Mouse (Mus musculus) MEL (cell line): Measurements from ENCODE around the gene Natd1.

Source experiments
- CTCF ChIP-seq, 3 experiments: IDR thresholded peaks in 2 of 3; conservative IDR thresholded peaks in 1 of 3; 2 replicates each; pipeline ENCODE4 v1.5.1; 2011 to 2012; ENCODE audit warnings: low read length in 3 of 3, low read depth in 2 of 3, mild to moderate bottlenecking in 2 of 3, improper control_type of control experiment in 1 of 3, inconsistent platforms in 1 of 3, mixed read lengths in 1 of 3, moderate library complexity in 1 of 3; ENCODE audit not compliant: control insufficient read depth in 1 of 3, insufficient read depth in 1 of 3, poor library complexity in 1 of 3, severe bottlenecking in 1 of 3
- ZC3H11A ChIP-seq: IDR thresholded peaks from 2 replicates; pipeline ENCODE4 v1.6.1; 2012; ENCODE audit warnings: low read depth, mild to moderate bottlenecking, inconsistent platforms, low read length, improper control_type of control experiment

DNA sequence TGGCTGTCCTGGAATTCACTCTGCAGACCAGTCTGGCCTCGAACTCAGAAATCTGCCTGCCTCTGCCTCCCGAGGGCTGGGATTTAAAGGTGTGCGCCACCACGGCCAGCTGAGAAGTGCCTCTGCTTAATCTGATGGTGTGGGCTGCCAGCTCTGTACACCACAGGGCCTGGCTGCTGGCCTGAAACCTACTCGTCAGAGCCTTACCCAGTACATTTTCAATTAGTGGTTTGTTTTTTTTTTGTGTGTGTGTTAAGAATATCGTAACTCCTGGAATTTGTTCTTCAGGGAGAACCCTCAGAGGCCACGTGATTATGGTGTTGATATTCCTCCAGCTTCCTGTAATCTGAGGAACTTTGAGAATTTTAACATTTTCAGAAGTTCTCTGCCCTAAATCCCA is 12.5 kb downstream of the Natd1 start:
- TF ChIP-seq CTCF (IDR thresholded peaks at IDR 0.05 in 2 of 3, conservative IDR thresholded peaks at IDR 0.05 in 1 of 3; ENCODE audit: control insufficient read depth in 1 of 3, insufficient read depth in 1 of 3, low read depth in 2 of 3, low read length in 3 of 3, poor library complexity in 1 of 3, severe bottlenecking in 1 of 3) (no peak), ZC3H11A (no peak)
